Mouse (Mus musculus) hindbrain, postnatal 0 days (tissue): ENCODE measurements around the gene Parp14. TPM values are rescaled to one million over a fixed set of nuclear protein-coding genes. Genes with fewer than 3 reads are reported as not detected.

ENCODE experiments used
- ATAC-seq: fragments of 200-750 bp; cut with Nextera tagmentation; 2 replicates; pipeline ENCODE4 v1.8.0; 2017; ENCODE audit warnings: mild to moderate bottlenecking, moderate TSS enrichment, moderate library complexity
- DNase-seq: peaks from one replicate; pipeline ENCODE4 v3.0.0-alpha.2; 2015; ENCODE audit warnings: low spot score
- H3K27ac ChIP-seq: fragments of 300-500 bp; sonication (generic); 2 replicates; pipeline ENCODE4 v1.5.1; 2014; ENCODE audit warnings: mild to moderate bottlenecking
- H3K27me3 ChIP-seq: fragments of 300-500 bp; sonication (generic); 2 replicates; pipeline ENCODE4 v1.6.1; 2014; ENCODE audit warnings: low read length, mixed read lengths; ENCODE audit not compliant: insufficient read depth
- H3K36me3 ChIP-seq: fragments of 300-500 bp; sonication (generic); 2 replicates; pipeline ENCODE4 v1.6.1; 2014; ENCODE audit warnings: low read length, mixed read lengths; ENCODE audit not compliant: insufficient read depth
- H3K4me1 ChIP-seq: fragments of 300-500 bp; sonication (generic); 2 replicates; pipeline ENCODE4 v1.6.1; 2014; ENCODE audit warnings: antibody characterized with exemption, low read length, mixed read lengths; ENCODE audit not compliant: insufficient read depth
- H3K4me2 ChIP-seq: fragments of 300-500 bp; sonication (generic); 2 replicates; pipeline ENCODE4 v1.6.1; 2014; ENCODE audit warnings: low read depth, mild to moderate bottlenecking, low read length, moderate library complexity, mixed read lengths
- H3K4me3 ChIP-seq: fragments of 300-500 bp; sonication (generic); 2 replicates; pipeline ENCODE4 v1.5.1; 2014; ENCODE audit warnings: low read length
- H3K9ac ChIP-seq: fragments of 300-500 bp; sonication (generic); replicated peaks from 2 replicates; pipeline ENCODE4 v1.6.1; 2014; ENCODE audit warnings: mild to moderate bottlenecking, low read length, moderate library complexity, mixed read lengths
- H3K9me3 ChIP-seq: fragments of 300-500 bp; sonication (generic); 2 replicates; pipeline ENCODE4 v1.6.1; 2016; ENCODE audit warnings: low read length, mixed read lengths
- CTCF ChIP-seq: IDR thresholded peaks from 2 replicates; pipeline ENCODE4 v1.5.1; 2016; ENCODE audit warnings: antibody characterized with exemption, control low read depth, low read depth
- WGBS: fragments of 180-500 bp; shearing (Covaris S2); extraction: QIAGEN DNeasy Blood & Tissue Kit; methylation state at CpG from one replicate; pipeline ENCODE4 v1.1.7; 2014; 5-methylcytosine and 5-hydroxymethylcytosine counted together
- polyA plus RNA-seq: library from polyadenylated mRNA; unstranded; fragments of >200 nt; fragmentation: Nextera tagmentation; extraction: Ambion mirVana; gene quantifications from 2 replicates; pipeline ENCODE4 v1.2.1, GENCODE M21; 2015
- total RNA-seq: library from RNA; depleted of rRNA; stranded (reverse); fragments of >200 nt; gene quantifications from 2 replicates; pipeline ENCODE4 v1.2.3, GENCODE M21; 2014; rRNA removed

Gene Parp14
- 0.47 and 1.3 TPM in 2 replicates for total RNA-seq
- polyA plus RNA-seq, result 0.61 and 0.79 TPM in 2 replicates

DNA sequence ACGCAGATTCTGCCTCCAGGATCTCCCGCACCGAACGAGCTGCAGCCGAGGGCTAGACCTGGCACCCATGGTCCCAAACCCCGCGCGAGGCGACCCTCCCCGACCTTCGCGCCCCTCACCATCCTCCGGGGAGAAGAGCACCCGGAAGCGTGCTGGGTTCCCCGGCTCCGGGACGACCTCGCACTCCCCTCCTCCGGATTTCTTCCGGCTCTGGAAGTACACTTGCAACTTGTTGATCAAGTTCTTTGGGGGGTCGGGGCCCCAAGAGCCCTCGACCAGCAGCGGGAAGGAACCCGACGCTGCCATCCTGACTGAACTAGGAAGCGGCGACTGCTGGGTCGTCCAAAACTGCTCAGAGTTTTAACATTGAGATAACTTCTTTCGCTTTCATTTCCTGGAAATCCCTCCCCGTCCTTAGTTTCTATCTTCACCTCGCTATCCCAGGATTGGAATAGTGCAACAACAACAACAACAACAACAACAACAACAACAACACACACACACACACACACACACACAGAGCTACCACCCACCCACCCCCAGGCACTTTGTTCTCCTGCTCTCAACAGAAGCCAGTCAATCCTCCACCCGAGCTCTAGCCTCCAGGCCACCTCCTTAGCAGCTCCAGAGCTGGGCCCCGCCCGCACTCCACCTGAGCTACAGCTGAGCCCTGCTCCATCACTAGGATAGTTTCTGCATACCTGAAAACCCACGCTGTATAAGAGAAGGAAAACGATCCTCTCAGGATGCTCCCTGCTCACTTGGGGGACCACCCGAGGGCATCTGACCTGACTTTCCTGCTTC lies at the start of gene Parp14:
TSS of gene Parp14 (minus strand) at position 497 of the 804 bp plus-strand sequence.
- Histone ChIP-seq H3K4me1 (no peaks in the 10 kb centered on the region), H3K9me3 (no peaks in the 10 kb centered on the region), H3K4me3 (peak within 1 kb of the TSS; percentile 52), H3K27ac (no peak within 1 kb of the TSS), H3K9ac (peak within 1 kb of the TSS; percentile 54), H3K4me2 (peak within 1 kb of the TSS; percentile 98), H3K27me3 (peaks cover 5% of the 10 kb centered on the region; the same call in 1 of the 2 replicates), H3K36me3 (no peaks in the 10 kb centered on the region)
- DNase-seq (no peak), ATAC-seq (peak; percentile 32; the same call in 1 of the 2 replicates)
- WGBS, result 2% methylated on average over 38 of the region's 38 CpGs
- no peak for TF ChIP-seq CTCF

DNA sequence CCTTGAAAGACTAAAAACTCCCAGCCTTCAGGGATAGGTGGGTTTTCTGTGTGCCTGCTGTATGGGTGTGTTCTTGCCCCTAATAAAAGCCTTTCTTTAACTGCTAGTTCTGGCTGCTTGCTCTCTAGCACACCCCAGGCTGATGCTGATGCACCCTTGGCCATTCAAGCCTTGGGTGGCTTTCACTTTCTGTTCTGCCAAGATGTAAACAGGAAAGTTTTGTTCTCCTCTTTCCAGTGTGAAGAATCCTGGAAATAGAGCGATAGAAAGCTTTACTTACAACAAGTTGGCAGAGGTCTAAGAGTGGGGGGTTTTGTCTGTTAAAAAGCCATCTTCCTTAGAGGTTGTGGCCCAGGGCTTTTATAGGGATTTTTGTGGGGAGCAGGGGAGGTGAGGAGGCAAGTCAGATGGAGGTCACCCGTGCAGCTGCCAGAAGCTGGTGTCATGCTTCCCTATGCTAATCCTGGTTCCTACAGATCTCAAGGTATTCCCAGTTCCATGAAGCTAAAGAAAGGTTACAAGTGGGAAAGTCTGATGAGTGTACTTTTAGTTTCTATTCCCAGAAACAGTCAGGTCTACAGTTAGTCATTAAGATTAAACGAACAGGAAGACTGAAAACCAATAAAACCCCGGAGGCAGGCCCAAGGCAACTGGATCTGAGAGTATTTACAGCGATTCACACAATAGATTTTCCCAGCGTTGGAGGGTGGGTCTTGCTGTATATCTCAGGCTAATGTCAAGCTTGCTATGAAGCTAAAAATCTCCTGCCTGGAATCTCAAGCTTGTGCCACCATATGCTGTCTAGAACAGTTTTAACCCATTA lies 47.6 kb upstream of the Parp14 start:
- ATAC-seq (no peak), DNase-seq (no peak)
- no peaks in the 10 kb centered on the region for H3K27me3 ChIP-seq
- no peaks in the 10 kb centered on the region for H3K9me3 ChIP-seq
- H3K36me3 ChIP-seq, result no peaks in the 10 kb centered on the region
- H3K4me1 ChIP-seq, result no peaks in the 10 kb centered on the region
- 84% methylated on average over 6 of the region's 6 CpGs for WGBS
- H3K4me3 ChIP-seq, result no peak overlapping the region
- no peak overlapping the region for H3K4me2 ChIP-seq
- H3K27ac ChIP-seq, result no peak overlapping the region
- H3K9ac ChIP-seq, result no peak overlapping the region
- no peak for TF ChIP-seq CTCF

DNA sequence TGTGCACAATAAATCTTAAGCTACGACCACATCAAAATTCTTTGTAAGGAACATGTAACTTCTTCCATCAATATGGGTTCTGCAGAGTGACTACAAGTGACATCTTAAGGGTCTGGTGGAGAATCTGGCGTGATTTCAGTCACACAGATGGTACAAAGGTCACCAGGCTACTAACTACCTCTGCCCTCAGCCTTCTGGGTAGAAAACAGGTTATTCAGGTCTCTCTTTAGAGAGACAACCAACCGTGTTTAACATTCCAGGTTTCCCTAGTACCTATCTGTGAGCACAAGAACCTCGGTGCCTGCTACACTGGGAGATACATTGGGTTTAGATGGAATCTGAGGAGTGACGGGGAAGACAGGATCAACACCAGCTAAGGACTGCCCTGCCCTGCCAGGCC lies 43.0 kb upstream of the Parp14 start:
- no peak for DNase-seq
- Histone ChIP-seq H3K36me3 (no peaks in the 10 kb centered on the region), H3K9me3 (no peaks in the 10 kb centered on the region), H3K4me1 (no peaks in the 10 kb centered on the region), H3K9ac (no peak overlapping the region), H3K27ac (no peak overlapping the region), H3K4me2 (no peak overlapping the region), H3K4me3 (no peak overlapping the region), H3K27me3 (no peaks in the 10 kb centered on the region)
- ATAC-seq, result no peak
- TF ChIP-seq CTCF, result no peak
- WGBS, result 68% methylated on average over 5 of the region's 5 CpGs

DNA sequence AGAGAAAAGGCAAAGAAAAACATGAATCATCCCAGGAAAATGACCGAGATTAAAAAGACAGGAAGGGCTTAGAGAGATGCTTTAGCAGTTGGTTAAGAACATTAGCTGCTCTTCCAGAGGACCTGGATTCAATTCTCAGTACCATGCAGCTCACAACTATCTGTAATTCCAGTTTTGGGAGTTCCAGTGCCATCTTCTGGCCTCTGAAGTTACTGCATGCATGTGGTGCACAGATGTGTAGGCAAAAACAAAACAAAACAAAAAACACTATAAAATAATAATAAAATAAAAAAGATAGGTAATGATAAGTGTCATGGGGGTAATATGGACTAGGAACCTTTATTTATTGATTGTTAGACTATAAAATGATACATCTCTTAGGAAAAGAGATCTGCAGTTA lies 42.2 kb upstream of the Parp14 start:
- no peak overlapping the region for H3K4me3 ChIP-seq
- no peaks in the 10 kb centered on the region for H3K9me3 ChIP-seq
- peak; percentile 44 for TF ChIP-seq CTCF
- H3K4me2 ChIP-seq, result no peak overlapping the region
- ATAC-seq (no peak), DNase-seq (peak; percentile 20)
- WGBS, result 67% methylated on average over 1 of the region's 1 CpGs
- H3K4me1 ChIP-seq, result no peaks in the 10 kb centered on the region
- H3K27ac ChIP-seq, result no peak overlapping the region
- H3K9ac ChIP-seq, result no peak overlapping the region
- no peaks in the 10 kb centered on the region for H3K36me3 ChIP-seq
- no peaks in the 10 kb centered on the region for H3K27me3 ChIP-seq

DNA sequence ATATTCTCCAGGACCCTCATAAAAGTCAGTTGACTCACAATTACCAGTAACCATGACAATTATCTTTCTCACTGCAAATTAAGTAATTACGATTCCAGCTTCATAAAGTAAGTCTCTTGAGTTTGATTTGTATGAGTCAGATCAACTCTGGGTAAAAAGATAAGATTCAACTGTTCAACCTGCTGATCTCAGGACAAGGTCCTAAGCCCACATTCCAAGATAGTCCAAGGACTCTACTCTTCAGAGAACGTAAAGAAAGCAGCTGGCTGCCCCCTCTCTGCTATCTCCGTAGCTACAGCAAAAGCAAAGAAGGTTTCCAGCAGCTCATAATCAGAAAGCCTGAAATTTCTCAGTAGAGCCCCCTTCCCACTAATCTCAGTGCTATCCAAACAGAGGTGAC lies 40.1 kb upstream of the Parp14 start:
- Histone ChIP-seq H3K4me2 (no peak overlapping the region), H3K9me3 (no peaks in the 10 kb centered on the region), H3K9ac (no peak overlapping the region), H3K4me1 (no peaks in the 10 kb centered on the region), H3K36me3 (no peaks in the 10 kb centered on the region), H3K4me3 (no peak overlapping the region), H3K27me3 (no peaks in the 10 kb centered on the region), H3K27ac (no peak overlapping the region)
- TF ChIP-seq CTCF, result no peak
- no peak for ATAC-seq
- no peak for DNase-seq
- WGBS, result 63% methylated on average over 3 of the region's 3 CpGs

DNA sequence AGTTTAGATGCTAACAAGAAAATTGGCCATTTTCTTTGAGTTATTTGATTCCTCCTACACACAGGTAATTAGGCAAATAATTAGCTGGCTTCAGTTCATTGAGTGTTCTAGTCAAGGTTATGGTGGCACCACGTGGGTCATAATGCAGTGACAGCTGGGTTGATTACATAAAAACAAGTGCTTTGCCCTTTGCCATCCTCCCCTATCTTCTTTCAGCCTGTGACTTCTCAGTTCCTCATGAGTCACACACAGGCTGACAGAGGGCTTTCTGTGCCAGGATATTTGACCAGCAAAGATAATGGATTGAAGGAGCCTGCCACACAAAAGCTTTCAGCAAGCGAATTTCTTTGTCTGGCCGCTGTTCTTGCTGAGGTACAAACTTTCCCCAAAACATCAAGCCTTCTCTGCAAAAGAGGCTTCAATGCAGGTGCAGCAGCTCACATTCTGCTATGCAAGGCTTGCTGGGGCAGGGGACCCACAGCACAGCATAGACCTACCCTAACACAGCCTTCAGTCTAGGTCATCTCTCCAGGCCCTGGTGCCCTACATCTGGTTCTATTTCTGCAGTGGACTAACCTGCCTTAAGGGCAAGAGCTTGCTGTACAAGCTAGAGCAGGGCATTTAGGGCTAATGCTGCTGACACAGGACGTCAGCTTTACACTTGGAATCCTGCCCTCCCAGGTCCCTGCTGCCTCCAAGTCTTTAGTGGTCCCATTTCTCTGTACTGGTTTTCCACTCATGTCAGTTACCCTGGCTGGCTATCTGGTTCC lies 36.3 kb upstream of the Parp14 start:
- Histone ChIP-seq H3K9ac (no peak overlapping the region), H3K4me3 (no peak overlapping the region), H3K4me2 (no peak overlapping the region), H3K27me3 (no peaks in the 10 kb centered on the region), H3K9me3 (no peaks in the 10 kb centered on the region), H3K27ac (no peak overlapping the region), H3K36me3 (no peaks in the 10 kb centered on the region), H3K4me1 (no peaks in the 10 kb centered on the region)
- TF ChIP-seq CTCF, result no peak
- no peak for DNase-seq
- 43% methylated on average over 4 of the region's 4 CpGs for WGBS
- no peak for ATAC-seq
